Mouse (Mus musculus): ENCODE data around the gene Gsta2. TPM values are rescaled to one million over a fixed set of nuclear protein-coding genes. Genes with fewer than 3 reads are reported as not detected.

The Gsta2 gene
- 0.09 and 0.59 TPM in 2 replicates for polyA plus RNA-seq (2012; rRNA removed)

GRCm38 (mm10) chr9:78355611-78356010 is at the start of gene Gsta2:
Gene Gsta2, minus strand, starts transcription at chr9:78355788.

GRCm38 (mm10) chr9:78395630-78396351 is 40.2 kb upstream of the Gsta2 start, which contains the start of gene Ddx43:
Gene Ddx43, plus strand, starts transcription at chr9:78395777.

GRCm38 (mm10) chr9:78378113-78378785 is 22.7 kb upstream of the Gsta2 start, which contains the start of gene Ooep:
Gene Ooep, minus strand, starts transcription at chr9:78378725.

GRCm38 (mm10) chr9:78367959-78368358 is 12.4 kb upstream of the Gsta2 start, which contains the start of gene Dppa5a:
Gene Dppa5a, minus strand, starts transcription at chr9:78368177.

GRCm38 (mm10) chr9:78327289-78327688 is 28.3 kb downstream of the Gsta2 start, which contains the start of gene Omt2b:
Gene Omt2b, plus strand, starts transcription at chr9:78327589.

GRCm38 (mm10) chr9:78314696-78315095 is 40.9 kb downstream of the Gsta2 start, which contains the start of gene Omt2a:
Gene Omt2a, minus strand, starts transcription at chr9:78314796.

GRCm38 (mm10) chr9:78289723-78290122 is 65.9 kb downstream of the Gsta2 start, which contains the start of gene Gm10639:
Gene Gm10639, plus strand, starts transcription at chr9:78289923.

Other genes starting within 250 kb of the Gsta2 start
- 48.5 and 53.3 TPM in 2 replicates for gene Fbxo9, start 246.7 kb downstream of the Gsta2 start, polyA plus RNA-seq (2012; rRNA removed)
- gene Ick, start 246.6 kb downstream of the Gsta2 start, polyA plus RNA-seq (2012; rRNA removed): 5.8 and 6.2 TPM in 2 replicates
- 17.7 and 18.5 TPM in 2 replicates for gene Gsta4, start 173.0 kb downstream of the Gsta2 start, polyA plus RNA-seq (2012; rRNA removed)
- gene Gsta1, start 125.1 kb downstream of the Gsta2 start, polyA plus RNA-seq (2012; rRNA removed): not detected in 2 replicates
- 0.11 TPM in 1 of 2 replicates, not detected in the other for gene Gm3776, start 98.7 kb downstream of the Gsta2 start, polyA plus RNA-seq (2012; rRNA removed)
- 0.06 TPM in 1 of 2 replicates, not detected in the other for gene Gm10639, start 65.9 kb downstream of the Gsta2 start, polyA plus RNA-seq (2012; rRNA removed)
- gene Omt2a, start 41.0 kb downstream of the Gsta2 start, polyA plus RNA-seq (2012; rRNA removed): not detected in 2 replicates
- not detected in 2 replicates for gene Omt2b, start 28.2 kb downstream of the Gsta2 start, polyA plus RNA-seq (2012; rRNA removed)
- gene Dppa5a, start 12.4 kb upstream of the Gsta2 start, polyA plus RNA-seq (2012; rRNA removed): not detected in 2 replicates
- 0.01 TPM in 1 of 2 replicates, not detected in the other for gene Ooep, start 22.9 kb upstream of the Gsta2 start, polyA plus RNA-seq (2012; rRNA removed)
- 0.02 and 0.03 TPM in 2 replicates for gene Ddx43, start 40.0 kb upstream of the Gsta2 start, polyA plus RNA-seq (2012; rRNA removed)
- 1.2 and 1.6 TPM in 2 replicates for gene Cgas, start 87.4 kb upstream of the Gsta2 start, polyA plus RNA-seq (2012; rRNA removed)
- 10.5 and 12.3 TPM in 2 replicates for gene Mto1, start 92.4 kb upstream of the Gsta2 start, polyA plus RNA-seq (2012; rRNA removed)
- gene Gm17324, start 93.0 kb upstream of the Gsta2 start, polyA plus RNA-seq (2012; rRNA removed): 0.13 TPM in 2 replicates
- 4,026 and 4,162 TPM in 2 replicates for gene Eef1a1, start 133.4 kb upstream of the Gsta2 start, polyA plus RNA-seq (2012; rRNA removed)
- gene Slc17a5, start 232.3 kb upstream of the Gsta2 start, polyA plus RNA-seq (2012; rRNA removed): 3.8 and 4.1 TPM in 2 replicates

Measured in liver, embryonic 18 days (tissue).